Mouse (Mus musculus): ENCODE measurements around the gene Oas1h. TPM values are rescaled to one million over a fixed set of nuclear protein-coding genes. Genes with fewer than 3 reads are reported as not detected.
"Not testable (repeated sequence)": the region's sequence is repeated elsewhere in the genome, so short reads cannot be mapped to it uniquely, and the experiment has no call there.

The Oas1h gene
- polyA plus RNA-seq, 1 experiment from 2014 or later, result not detected

- H3K4me3 ChIP-seq (replicated peaks), result no peak overlapping the region
- H3K9me3 ChIP-seq, result no peaks in the 10 kb centered on the region
- no peak overlapping the region for H3K9ac ChIP-seq (replicated peaks)
- no peak overlapping the region for H3K27ac ChIP-seq
- no peak for ATAC-seq (ENCODE audit: insufficient number of reproducible peaks, insufficient read depth, low FRiP score, low TSS enrichment, low read depth)
- H3K36me3 ChIP-seq, result no peaks in the 10 kb centered on the region
- H3K4me1 ChIP-seq (replicated peaks), result no peaks in the 10 kb centered on the region
- H3K4me2 ChIP-seq, result no peak overlapping the region
- 61% methylated on average over 1 of the region's 1 CpGs for WGBS
- H3K27me3 ChIP-seq, result no peaks in the 10 kb centered on the region
Observed at GRCm38 (mm10) chr5:120900666-120901065, 39.4 kb downstream of the Oas1h start.

- Histone ChIP-seq H3K27me3 (no peaks in the 10 kb centered on the region), H3K9ac (replicated peaks) (no peak overlapping the region), H3K4me1 (replicated peaks) (no peaks in the 10 kb centered on the region), H3K9me3 (no peaks in the 10 kb centered on the region), H3K4me3 (replicated peaks) (no peak overlapping the region), H3K36me3 (no peaks in the 10 kb centered on the region), H3K27ac (no peak overlapping the region), H3K4me2 (no peak overlapping the region)
- ATAC-seq (ENCODE audit: insufficient number of reproducible peaks, insufficient read depth, low FRiP score, low TSS enrichment, low read depth), result no peak
- WGBS, result 94% methylated on average over 5 of the region's 5 CpGs
Observed at GRCm38 (mm10) chr5:120902056-120902455, 40.8 kb downstream of the Oas1h start.

- H3K4me3 ChIP-seq (replicated peaks); H3K9me3 ChIP-seq; H3K4me2 ChIP-seq; H3K9ac ChIP-seq (replicated peaks); ATAC-seq (ENCODE audit: insufficient number of reproducible peaks, insufficient read depth, low FRiP score, low TSS enrichment, low read depth); H3K27me3 ChIP-seq; H3K27ac ChIP-seq; H3K4me1 ChIP-seq (replicated peaks); H3K36me3 ChIP-seq: not testable (repeated sequence)
- 29% methylated on average over 9 of the region's 12 CpGs for WGBS
Observed at GRCm38 (mm10) chr5:120906791-120907733, 45.8 kb downstream of the Oas1h start, which contains the start of gene Oas1a. Oas1a (minus strand) TSS chr5:120907521.

GRCm38 (mm10) chr5:120908196-120908920 is 47.1 kb downstream of the Oas1h start:
- Histone ChIP-seq H3K4me3 (replicated peaks) (no peak overlapping the region), H3K27ac (no peak overlapping the region), H3K36me3 (no peaks in the 10 kb centered on the region), H3K4me2 (no peak overlapping the region), H3K9ac (replicated peaks) (no peak overlapping the region), H3K27me3 (no peaks in the 10 kb centered on the region), H3K4me1 (replicated peaks) (no peaks in the 10 kb centered on the region), H3K9me3 (no peaks in the 10 kb centered on the region)
- ATAC-seq (ENCODE audit: insufficient number of reproducible peaks, insufficient read depth, low FRiP score, low TSS enrichment, low read depth), result no peak
- 52% methylated on average over 7 of the region's 7 CpGs for WGBS

- H3K4me1 ChIP-seq (replicated peaks); H3K9me3 ChIP-seq; H3K36me3 ChIP-seq; H3K27ac ChIP-seq; H3K27me3 ChIP-seq; H3K4me2 ChIP-seq; H3K9ac ChIP-seq (replicated peaks); ATAC-seq (ENCODE audit: insufficient number of reproducible peaks, insufficient read depth, low FRiP score, low TSS enrichment, low read depth); H3K4me3 ChIP-seq (replicated peaks): not testable (repeated sequence)
- whole genome bisulfite sequencing, result 48% methylated on average over 8 of the region's 8 CpGs
Observed at GRCm38 (mm10) chr5:120914204-120914603, 53.0 kb downstream of the Oas1h start, which contains the start of gene Oas1d. Oas1d (plus strand) TSS chr5:120914536.

- H3K9ac ChIP-seq (replicated peaks); H3K27ac ChIP-seq; H3K9me3 ChIP-seq; H3K27me3 ChIP-seq; H3K4me2 ChIP-seq; H3K4me3 ChIP-seq (replicated peaks); H3K4me1 ChIP-seq (replicated peaks); ATAC-seq (ENCODE audit: insufficient number of reproducible peaks, insufficient read depth, low FRiP score, low TSS enrichment, low read depth); H3K36me3 ChIP-seq: not testable (repeated sequence)
- WGBS, result 62% methylated on average over 2 of the region's 2 CpGs
Observed at GRCm38 (mm10) chr5:120919156-120919935, 58.1 kb downstream of the Oas1h start.

GRCm38 (mm10) chr5:120920296-120920695 is 59.1 kb downstream of the Oas1h start:
- H3K36me3 ChIP-seq, result no peaks in the 10 kb centered on the region
- no peaks in the 10 kb centered on the region for H3K27me3 ChIP-seq
- no peaks in the 10 kb centered on the region for H3K4me1 ChIP-seq (replicated peaks)
- H3K9ac ChIP-seq (replicated peaks), result no peak overlapping the region
- no peak overlapping the region for H3K4me3 ChIP-seq (replicated peaks)
- 83% methylated on average over 3 of the region's 3 CpGs for WGBS
- no peaks in the 10 kb centered on the region; the same call in 1 of the 2 replicates for H3K9me3 ChIP-seq
- no peak overlapping the region for H3K4me2 ChIP-seq
- no peak for ATAC-seq (ENCODE audit: insufficient number of reproducible peaks, insufficient read depth, low FRiP score, low TSS enrichment, low read depth)
- H3K27ac ChIP-seq, result no peak overlapping the region

Small RNA genes lying within 50 kb of the gene (microRNA-seq; reads per million reads assigned to microRNA genes)
- not detected for gene Gm22907

Other genes with a start within 250 kb of the Oas1h start
- 16.9 and 19.1 TPM in 2 replicates for gene Rita1, start 248.8 kb upstream of the Oas1h start, polyA plus RNA-seq (2016; fragmentation: Nextera tagmentation; extraction: Ambion mirVana)
- gene Ddx54, start 248.7 kb upstream of the Oas1h start, polyA plus RNA-seq (2016; fragmentation: Nextera tagmentation; extraction: Ambion mirVana), result 48.8 and 50.3 TPM in 2 replicates
- not detected in 2 replicates for gene Cfap73, start 227.2 kb upstream of the Oas1h start, polyA plus RNA-seq (2016; fragmentation: Nextera tagmentation; extraction: Ambion mirVana)
- gene Rasal1, start 212.6 kb upstream of the Oas1h start, polyA plus RNA-seq (2016; fragmentation: Nextera tagmentation; extraction: Ambion mirVana), result 0.24 and 0.86 TPM in 2 replicates
- gene Dtx1, start 149.5 kb upstream of the Oas1h start, polyA plus RNA-seq (2016; fragmentation: Nextera tagmentation; extraction: Ambion mirVana), result 6.8 and 7.5 TPM in 2 replicates
- 0.15 and 0.19 TPM in 2 replicates for gene Oas2, start 111.6 kb upstream of the Oas1h start, polyA plus RNA-seq (2016; fragmentation: Nextera tagmentation; extraction: Ambion mirVana)
- not detected in 2 replicates for gene Oas3, start 83.8 kb upstream of the Oas1h start, polyA plus RNA-seq (2016; fragmentation: Nextera tagmentation; extraction: Ambion mirVana)
- 0.20 TPM in 1 of 2 replicates, not detected in the other for gene Oas1e, start 65.9 kb upstream of the Oas1h start, polyA plus RNA-seq (2016; fragmentation: Nextera tagmentation; extraction: Ambion mirVana)
- gene Oas1c, start 48.9 kb upstream of the Oas1h start, polyA plus RNA-seq (2016; fragmentation: Nextera tagmentation; extraction: Ambion mirVana), result 0.23 and 0.51 TPM in 2 replicates
- not detected in 2 replicates for gene Oas1f, start 14.1 kb upstream of the Oas1h start, polyA plus RNA-seq (2016; fragmentation: Nextera tagmentation; extraction: Ambion mirVana)
- 0.14 and 0.22 TPM in 2 replicates for gene Oas1g, start 26.2 kb downstream of the Oas1h start, polyA plus RNA-seq (2016; fragmentation: Nextera tagmentation; extraction: Ambion mirVana)
- 0.66 and 1.1 TPM in 2 replicates for gene Oas1a, start 46.1 kb downstream of the Oas1h start, polyA plus RNA-seq (2016; fragmentation: Nextera tagmentation; extraction: Ambion mirVana)
- gene Oas1d, start 53.1 kb downstream of the Oas1h start, polyA plus RNA-seq (2016; fragmentation: Nextera tagmentation; extraction: Ambion mirVana), result not detected in 2 replicates
- gene Rph3a, start 148.7 kb downstream of the Oas1h start, polyA plus RNA-seq (2016; fragmentation: Nextera tagmentation; extraction: Ambion mirVana), result not detected in 2 replicates